Mouse (Mus musculus) lung, embryonic 14.5 days (tissue): Measurements from ENCODE around the gene Olfr1388. TPM values are rescaled to one million over a fixed set of nuclear protein-coding genes. Genes with fewer than 3 reads are reported as not detected.
"Not testable (repeated sequence)": the region's sequence is repeated elsewhere in the genome, so short reads cannot be mapped to it uniquely, and the experiment has no call there.

Experiments used
- ATAC-seq: fragments of 200-750 bp; cut with Nextera tagmentation; 2 replicates; pipeline ENCODE4 v1.8.0; 2017; ENCODE audit warnings: mild to moderate bottlenecking, moderate TSS enrichment, moderate library complexity; ENCODE audit not compliant: insufficient read depth
- DNase-seq: peaks from one replicate; pipeline ENCODE4 v3.0.0-alpha.2; 2015
- H3K27ac ChIP-seq: fragments of 300-500 bp; sonication (generic); 2 replicates; pipeline ENCODE4 v1.5.1; 2014; ENCODE audit warnings: low read depth, mild to moderate bottlenecking, moderate library complexity
- H3K27me3 ChIP-seq: fragments of 300-500 bp; sonication (generic); 2 replicates; pipeline ENCODE4 v1.6.1; 2014; ENCODE audit warnings: low read length, control low read depth; ENCODE audit not compliant: insufficient read depth
- H3K36me3 ChIP-seq: fragments of 300-500 bp; sonication (generic); 2 replicates; pipeline ENCODE4 v1.6.1; 2014; ENCODE audit warnings: control low read depth; ENCODE audit not compliant: insufficient read depth
- H3K4me1 ChIP-seq: fragments of 300-500 bp; sonication (generic); 2 replicates; pipeline ENCODE4 v1.6.1; 2014; ENCODE audit warnings: antibody characterized with exemption, control low read depth; ENCODE audit not compliant: insufficient read depth
- H3K4me2 ChIP-seq: fragments of 300-500 bp; sonication (generic); 2 replicates; pipeline ENCODE4 v1.6.1; 2014; ENCODE audit warnings: mild to moderate bottlenecking
- H3K4me3 ChIP-seq: fragments of 300-500 bp; sonication (generic); 2 replicates; pipeline ENCODE4 v1.5.1; 2014; ENCODE audit warnings: low read depth, low read length
- H3K9ac ChIP-seq: fragments of 300-500 bp; sonication (generic); 2 replicates; pipeline ENCODE4 v1.6.1; 2014
- H3K9me3 ChIP-seq: fragments of 300-500 bp; sonication (generic); 2 replicates; pipeline ENCODE4 v1.6.1; 2016; ENCODE audit warnings: low read depth, low read length, control low read depth
- CTCF ChIP-seq: IDR thresholded peaks from 2 replicates; pipeline ENCODE4 v1.5.1; 2016; ENCODE audit warnings: antibody characterized with exemption, low read depth
- WGBS: fragments of 180-500 bp; shearing (Covaris S2); extraction: QIAGEN DNeasy Blood & Tissue Kit; methylation state at CpG from one replicate; pipeline ENCODE4 v1.1.7; 2014; 5-methylcytosine and 5-hydroxymethylcytosine counted together
- polyA plus RNA-seq: library from polyadenylated mRNA; unstranded; fragments of >200 nt; fragmentation: Nextera tagmentation; extraction: Ambion mirVana; gene quantifications from 2 replicates; pipeline ENCODE4 v1.2.1, GENCODE M21; 2014

The Olfr1388 gene
- polyA plus RNA-seq, 1 experiment from 2014 or later, result 0.17 TPM

DNA sequence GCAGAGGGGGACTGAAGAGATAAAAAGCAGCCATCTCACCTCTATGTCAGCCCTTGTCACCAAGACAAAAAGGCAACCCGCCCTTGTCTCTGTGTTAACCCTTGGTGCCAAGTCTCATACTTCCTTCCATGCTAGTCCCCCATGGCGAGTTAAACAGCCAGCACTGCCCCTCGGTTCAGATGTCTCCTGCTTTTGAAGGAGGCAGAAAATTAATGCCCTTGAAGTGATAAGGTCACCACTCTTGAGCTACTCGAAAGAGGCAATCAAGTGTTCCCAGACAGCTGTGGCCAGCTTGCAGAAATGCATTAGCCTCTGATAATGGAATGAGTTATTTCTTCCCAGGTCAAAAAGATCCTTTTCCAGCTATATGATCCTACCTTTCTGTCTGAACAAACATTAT is 49.5 kb downstream of the Olfr1388 start:
- Histone ChIP-seq H3K27me3 (no peaks in the 10 kb centered on the region), H3K36me3 (no peaks in the 10 kb centered on the region), H3K9me3 (no peaks in the 10 kb centered on the region), H3K9ac (no peak overlapping the region), H3K27ac (no peak overlapping the region), H3K4me2 (no peak overlapping the region), H3K4me3 (no peak overlapping the region), H3K4me1 (no peaks in the 10 kb centered on the region)
- 31% methylated on average over 4 of the region's 4 CpGs for WGBS
- no peak for TF ChIP-seq CTCF
- no peak for ATAC-seq
- DNase-seq, result no peak

DNA sequence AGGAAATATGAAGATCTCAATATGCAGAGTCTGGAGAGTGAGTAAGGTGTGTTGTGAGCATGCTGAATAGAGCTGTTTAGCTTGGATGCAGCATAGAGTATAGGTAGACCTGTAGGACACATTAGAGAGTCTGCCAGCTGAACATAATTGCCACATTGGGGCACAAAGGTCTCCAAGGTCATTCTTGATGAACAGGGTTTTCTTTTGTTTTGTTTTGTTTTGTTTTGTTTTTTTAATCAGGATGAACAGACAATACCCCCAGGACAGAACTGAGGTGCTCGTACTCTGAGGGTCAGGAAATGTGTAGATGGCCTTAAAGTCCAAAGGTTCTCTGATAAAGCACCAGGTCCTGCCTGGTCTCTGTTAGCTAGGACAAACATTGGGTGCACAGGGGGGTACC is 52.3 kb downstream of the Olfr1388 start, which contains the start of gene Olfr1385:
Gene Olfr1385 (plus strand): TSS at position 301 of the 400 bp plus-strand sequence.
- WGBS, result 81% methylated on average over 1 of the region's 1 CpGs
- H3K27me3 ChIP-seq, result not testable (repeated sequence)

More for the DNA sequence above, 52.3 kb downstream of the Olfr1388 start, which contains the start of gene Olfr1385:
- not testable (repeated sequence) for H3K4me3 ChIP-seq, H3K4me2 ChIP-seq, ATAC-seq, DNase-seq, H3K27ac ChIP-seq, H3K9ac ChIP-seq, H3K9me3 ChIP-seq, H3K4me1 ChIP-seq, H3K36me3 ChIP-seq

Other genes with a start within 250 kb of the Olfr1388 start
- gene Btnl9, start 249.5 kb upstream of the Olfr1388 start, polyA plus RNA-seq, result 0.89 and 1.1 TPM in 2 replicates
- 42.0 and 42.8 TPM in 2 replicates for gene Zfp62, start 233.3 kb upstream of the Olfr1388 start, polyA plus RNA-seq
- gene Mgat1, start 192.4 kb upstream of the Olfr1388 start, polyA plus RNA-seq, result 59.3 and 60.0 TPM in 2 replicates
- not detected in 2 replicates for gene Olfr1393, start 158.3 kb upstream of the Olfr1388 start, polyA plus RNA-seq
- not detected in 2 replicates for gene Olfr1392, start 151.3 kb upstream of the Olfr1388 start, polyA plus RNA-seq
- not detected in 2 replicates for gene Olfr10, start 131.9 kb upstream of the Olfr1388 start, polyA plus RNA-seq
- not detected in 2 replicates for gene Olfr1391, start 113.9 kb upstream of the Olfr1388 start, polyA plus RNA-seq
- gene Olfr1390, start 101.4 kb upstream of the Olfr1388 start, polyA plus RNA-seq, result not detected in 2 replicates
- not detected in 2 replicates for gene Olfr1389, start 13.6 kb upstream of the Olfr1388 start, polyA plus RNA-seq
- gene Olfr1387, start 18.7 kb downstream of the Olfr1388 start, polyA plus RNA-seq, result not detected in 2 replicates
- gene Olfr1386, start 28.4 kb downstream of the Olfr1388 start, polyA plus RNA-seq, result not detected in 2 replicates
- not detected in 2 replicates for gene Olfr1385, start 52.4 kb downstream of the Olfr1388 start, polyA plus RNA-seq
- not detected in 2 replicates for gene Olfr1384, start 70.1 kb downstream of the Olfr1388 start, polyA plus RNA-seq
- not detected in 2 replicates for gene Olfr1383, start 83.0 kb downstream of the Olfr1388 start, polyA plus RNA-seq
- gene Olfr1382, start 91.6 kb downstream of the Olfr1388 start, polyA plus RNA-seq, result not detected in 2 replicates
- not detected in 2 replicates for gene Olfr1381, start 106.8 kb downstream of the Olfr1388 start, polyA plus RNA-seq
- not detected in 2 replicates for gene Olfr1380, start 120.3 kb downstream of the Olfr1388 start, polyA plus RNA-seq
- gene Flt4, start 172.6 kb downstream of the Olfr1388 start, polyA plus RNA-seq, result 14.4 and 14.6 TPM in 2 replicates
- not detected in 2 replicates for gene Scgb3a1, start 227.0 kb downstream of the Olfr1388 start, polyA plus RNA-seq